Mouse (Mus musculus): Measurements from ENCODE around the gene 1520401A03Rik. TPM values are rescaled to one million over a fixed set of nuclear protein-coding genes. Genes with fewer than 3 reads are reported as not detected.

The 1520401A03Rik gene
- polyA plus RNA-seq, 1 experiment from 2014 or later: 0.19 TPM

DNA sequence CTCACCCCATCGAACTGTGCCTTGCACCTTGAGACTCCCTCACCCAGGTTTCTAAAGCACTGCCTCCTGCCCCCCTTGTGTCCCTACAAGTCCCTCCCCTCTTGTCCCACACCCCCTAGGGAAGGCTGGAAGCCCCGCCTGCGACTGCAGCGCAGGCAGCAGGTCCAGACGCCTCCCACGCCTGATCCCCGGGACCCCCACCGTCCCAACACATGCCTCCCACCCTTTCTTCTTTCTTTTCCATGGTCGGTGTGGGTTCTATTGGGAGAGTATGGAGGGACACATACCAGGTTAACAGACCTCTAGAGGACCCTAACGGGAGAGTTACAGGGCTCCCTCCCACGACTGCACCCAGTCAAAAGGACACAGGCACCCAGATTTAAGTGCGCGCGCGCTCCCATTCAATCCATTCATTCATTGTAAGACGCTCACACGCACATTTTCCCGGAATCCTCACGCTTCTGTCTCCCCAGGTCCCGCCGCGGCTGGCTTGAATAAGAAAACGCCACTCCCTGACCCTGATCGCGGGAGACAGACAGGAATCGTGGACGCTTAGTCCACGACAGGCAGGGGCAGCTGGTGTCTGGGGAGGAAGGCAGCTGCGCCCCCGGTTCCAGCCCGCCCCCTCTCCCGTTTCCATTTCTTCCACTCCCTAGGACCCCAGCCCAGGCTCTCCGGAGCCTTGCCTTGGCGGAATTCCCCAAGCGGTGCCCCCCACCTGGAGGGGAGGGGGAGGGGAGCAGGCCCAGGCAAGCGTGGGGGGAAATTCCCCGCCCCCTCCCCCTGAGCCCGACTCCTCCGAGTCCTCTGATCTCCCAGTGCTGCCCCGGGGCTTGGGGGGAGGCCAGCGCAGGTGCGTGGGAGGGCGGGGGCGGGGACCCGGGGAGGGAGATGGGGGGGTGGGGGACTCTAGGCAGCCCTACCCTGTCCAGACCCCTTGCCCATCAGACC lies 23.0 kb upstream of the 1520401A03Rik start, which contains the start of gene Kremen2:
TSS of gene Kremen2 (minus strand) at position 533 of the 951 bp plus-strand sequence.
- ATAC-seq: peak; percentile 12; the same call in 1 of the 2 replicates
- Histone ChIP-seq H3K36me3 (ENCODE audit: control insufficient read depth, insufficient read depth, low read length) (no peaks in the 10 kb centered on the region), H3K9me3 (replicated peaks; ENCODE audit: control insufficient read depth, low read length, poor library complexity, severe bottlenecking) (no peaks in the 10 kb centered on the region), H3K27ac (ENCODE audit: low read length) (no peak within 1 kb of the TSS), H3K4me1 (ENCODE audit: control insufficient read depth, insufficient read depth, low read length) (peaks cover 19% of the 10 kb centered on the region), H3K4me3 (ENCODE audit: low read depth, low read length) (peak within 1 kb of the TSS; percentile 50), H3K4me2 (ENCODE audit: low read length) (peak within 1 kb of the TSS; percentile 92), H3K9ac (ENCODE audit: low read depth, low read length) (peak within 1 kb of the TSS; percentile 73), H3K27me3 (ENCODE audit: control insufficient read depth, insufficient read depth, low read depth, low read length) (peaks cover 45% of the 10 kb centered on the region)
- under 1% methylated on average over 38 of the region's 45 CpGs for WGBS

DNA sequence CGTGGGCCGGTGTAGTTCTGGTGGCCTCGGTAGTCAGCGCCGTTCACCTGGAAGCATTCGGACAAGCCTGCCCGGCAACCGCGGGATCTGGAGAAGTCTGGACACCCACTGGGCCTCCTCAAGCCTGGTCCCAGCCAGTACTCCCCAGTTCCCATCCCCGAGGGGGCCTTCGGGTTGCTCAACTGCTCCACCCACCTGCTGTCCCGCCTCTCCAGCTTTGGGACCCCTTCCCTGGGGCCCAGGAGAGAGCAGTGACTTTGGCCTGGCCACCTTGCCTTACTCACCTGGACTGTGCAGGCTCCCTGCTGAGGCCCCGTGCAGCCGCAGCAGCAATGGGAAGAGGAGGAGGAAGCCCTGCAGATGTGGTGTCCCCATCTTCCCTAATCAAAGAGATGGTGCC lies 22.1 kb upstream of the 1520401A03Rik start:
- 5% methylated on average over 14 of the region's 14 CpGs for WGBS
- Histone ChIP-seq H3K27ac (ENCODE audit: low read length) (no peak overlapping the region), H3K4me2 (ENCODE audit: low read length) (peak overlapping the region; percentile 92), H3K36me3 (ENCODE audit: control insufficient read depth, insufficient read depth, low read length) (no peaks in the 10 kb centered on the region), H3K9ac (ENCODE audit: low read depth, low read length) (0 out of 2 replicates have a peak overlapping the region, but pooled peaks have one; percentile 73), H3K27me3 (ENCODE audit: control insufficient read depth, insufficient read depth, low read depth, low read length) (peaks cover 45% of the 10 kb centered on the region), H3K4me3 (ENCODE audit: low read depth, low read length) (peak overlapping the region; percentile 50; the same call in 1 of the 2 replicates), H3K9me3 (replicated peaks; ENCODE audit: control insufficient read depth, low read length, poor library complexity, severe bottlenecking) (no peaks in the 10 kb centered on the region), H3K4me1 (ENCODE audit: control insufficient read depth, insufficient read depth, low read length) (peaks cover 22% of the 10 kb centered on the region)
- ATAC-seq: no peak

DNA sequence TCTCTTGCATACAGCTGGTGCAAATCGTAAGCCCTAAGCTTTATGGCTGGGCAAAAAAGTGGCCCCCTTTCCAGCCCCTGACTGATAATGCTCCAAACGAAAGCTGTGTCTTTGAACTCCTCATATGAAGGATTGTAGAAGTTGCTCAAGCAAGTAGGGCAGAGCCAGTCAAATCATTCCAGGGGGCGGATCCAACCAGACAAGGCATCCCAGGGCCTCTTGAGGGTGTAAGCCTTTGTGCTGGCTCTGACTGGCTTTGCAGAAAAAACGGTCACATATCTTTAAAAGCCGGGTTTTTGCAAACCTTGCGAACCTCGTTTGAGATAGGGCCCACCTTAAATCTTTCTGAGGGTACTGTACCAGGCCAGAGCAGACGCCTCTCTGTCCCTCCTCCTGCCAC lies 21.5 kb upstream of the 1520401A03Rik start:
- Histone ChIP-seq H3K4me1 (ENCODE audit: control insufficient read depth, insufficient read depth, low read length) (peaks cover 23% of the 10 kb centered on the region), H3K4me3 (ENCODE audit: low read depth, low read length) (no peak overlapping the region), H3K9ac (ENCODE audit: low read depth, low read length) (no peak overlapping the region), H3K27ac (ENCODE audit: low read length) (no peak overlapping the region), H3K27me3 (ENCODE audit: control insufficient read depth, insufficient read depth, low read depth, low read length) (peaks cover 45% of the 10 kb centered on the region), H3K9me3 (replicated peaks; ENCODE audit: control insufficient read depth, low read length, poor library complexity, severe bottlenecking) (no peaks in the 10 kb centered on the region), H3K36me3 (ENCODE audit: control insufficient read depth, insufficient read depth, low read length) (no peaks in the 10 kb centered on the region), H3K4me2 (ENCODE audit: low read length) (no peak overlapping the region)
- WGBS: 22% methylated on average over 8 of the region's 8 CpGs
- ATAC-seq: no peak

DNA sequence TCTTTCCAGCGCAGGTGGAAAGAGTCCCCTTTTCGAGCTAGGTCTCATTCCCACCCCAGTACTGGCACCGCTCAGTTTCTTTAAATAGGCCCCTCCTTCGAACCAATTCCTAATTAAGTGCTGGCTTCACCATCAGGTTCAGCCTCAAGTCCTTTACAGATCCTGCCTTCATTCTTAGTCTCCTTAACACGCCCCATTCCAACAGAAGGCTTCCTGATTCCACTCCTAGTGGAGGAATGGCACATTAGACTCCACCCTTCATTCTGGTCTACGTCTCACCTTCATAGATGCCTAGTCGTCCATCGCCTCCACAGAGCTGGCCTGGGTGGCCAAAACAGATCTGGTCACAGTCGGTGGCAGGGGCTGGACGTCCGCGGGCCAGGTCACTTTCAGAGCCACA lies 20.4 kb upstream of the 1520401A03Rik start:
- Histone ChIP-seq H3K4me1 (ENCODE audit: control insufficient read depth, insufficient read depth, low read length) (peaks cover 35% of the 10 kb centered on the region), H3K4me3 (ENCODE audit: low read depth, low read length) (no peak overlapping the region), H3K27me3 (ENCODE audit: control insufficient read depth, insufficient read depth, low read depth, low read length) (peaks cover 45% of the 10 kb centered on the region), H3K4me2 (ENCODE audit: low read length) (no peak overlapping the region), H3K36me3 (ENCODE audit: control insufficient read depth, insufficient read depth, low read length) (no peaks in the 10 kb centered on the region), H3K9me3 (replicated peaks; ENCODE audit: control insufficient read depth, low read length, poor library complexity, severe bottlenecking) (no peaks in the 10 kb centered on the region), H3K9ac (ENCODE audit: low read depth, low read length) (no peak overlapping the region), H3K27ac (ENCODE audit: low read length) (no peak overlapping the region)
- 65% methylated on average over 12 of the region's 12 CpGs for WGBS
- no peak for ATAC-seq

DNA sequence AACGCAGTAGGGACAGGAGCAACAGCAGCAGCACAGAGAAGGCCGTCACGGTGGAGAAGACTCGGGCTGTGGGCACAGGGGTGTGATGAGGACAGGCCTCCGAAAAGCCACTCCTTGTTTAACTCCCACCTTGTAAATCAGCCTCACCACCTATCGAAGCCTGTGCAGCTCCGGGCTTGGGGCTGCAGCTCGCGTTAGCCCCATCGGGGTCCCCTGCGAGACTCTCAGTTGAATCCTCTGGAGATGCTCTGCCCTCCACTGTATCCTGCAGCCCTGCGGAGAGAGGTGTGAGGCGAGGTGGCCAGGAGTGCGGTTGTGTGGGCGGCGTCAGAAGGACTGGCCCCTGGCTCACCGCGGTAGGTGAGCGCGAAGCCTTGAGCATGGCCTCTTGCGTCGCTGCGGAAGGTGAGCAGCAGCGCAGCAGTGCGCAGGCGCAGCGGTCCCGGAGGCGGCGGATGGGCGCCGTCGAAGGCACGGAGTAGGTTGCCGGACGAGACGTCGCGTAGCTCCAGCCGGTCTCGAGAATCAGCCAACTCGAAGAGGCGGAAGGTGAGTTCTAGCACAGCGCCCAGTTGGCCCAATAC lies 19.7 kb upstream of the 1520401A03Rik start:
- Histone ChIP-seq H3K4me3 (ENCODE audit: low read depth, low read length) (peak overlapping the region; percentile 28), H3K4me2 (ENCODE audit: low read length) (peak overlapping the region; percentile 52), H3K4me1 (ENCODE audit: control insufficient read depth, insufficient read depth, low read length) (peaks cover 38% of the 10 kb centered on the region), H3K9me3 (replicated peaks; ENCODE audit: control insufficient read depth, low read length, poor library complexity, severe bottlenecking) (no peaks in the 10 kb centered on the region), H3K9ac (ENCODE audit: low read depth, low read length) (peak overlapping the region; percentile 25; the same call in 1 of the 2 replicates), H3K27ac (ENCODE audit: low read length) (no peak overlapping the region), H3K36me3 (ENCODE audit: control insufficient read depth, insufficient read depth, low read length) (peaks cover 3% of the 10 kb centered on the region; the same call in 1 of the 2 replicates), H3K27me3 (ENCODE audit: control insufficient read depth, insufficient read depth, low read depth, low read length) (peaks cover 45% of the 10 kb centered on the region)
- ATAC-seq: no peak
- 7% methylated on average over 44 of the region's 44 CpGs for WGBS

DNA sequence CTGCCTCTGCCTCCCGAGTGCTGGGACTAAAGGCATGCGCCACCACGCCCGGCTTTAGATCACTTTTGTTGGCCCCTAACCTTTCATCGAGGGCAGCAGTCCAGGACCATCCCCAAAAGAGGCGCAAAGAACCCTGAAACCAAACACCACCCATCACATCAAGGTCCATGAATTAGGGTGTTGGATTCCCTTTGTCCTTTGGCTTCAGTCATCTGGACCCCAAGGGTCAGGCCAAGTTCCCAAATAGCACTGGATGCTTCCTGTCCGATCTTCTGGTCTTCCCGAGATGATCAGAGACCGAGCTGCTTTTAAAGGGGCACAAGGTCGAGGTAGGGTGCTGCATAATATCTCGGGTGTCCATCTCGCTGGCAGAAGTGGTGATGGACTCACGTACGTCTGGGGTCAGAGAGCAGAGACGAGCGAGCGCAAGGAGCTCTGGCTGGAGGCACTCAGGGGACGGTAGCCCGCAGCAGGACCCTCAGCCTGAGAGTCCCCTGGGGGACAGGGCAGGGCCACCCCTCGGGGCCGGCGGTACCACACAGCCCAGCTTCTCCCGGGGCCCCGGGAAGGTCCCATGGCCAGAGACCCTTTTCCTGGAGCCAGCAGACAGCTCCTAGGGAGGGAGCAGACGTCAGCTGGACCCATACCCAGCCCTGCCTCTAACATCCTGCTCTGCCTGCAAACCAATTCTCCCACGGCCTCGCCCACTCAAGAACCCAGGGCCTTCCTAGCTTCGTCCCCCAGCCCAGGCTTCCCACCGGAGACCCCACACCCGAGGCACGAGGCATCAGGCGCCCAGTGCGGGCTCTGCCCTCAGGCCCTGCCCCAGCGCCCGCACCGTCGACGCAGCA lies 19.0 kb upstream of the 1520401A03Rik start:
- ATAC-seq: no peak
- Histone ChIP-seq H3K27me3 (ENCODE audit: control insufficient read depth, insufficient read depth, low read depth, low read length) (peaks cover 40% of the 10 kb centered on the region), H3K36me3 (ENCODE audit: control insufficient read depth, insufficient read depth, low read length) (peaks cover 3% of the 10 kb centered on the region; the same call in 1 of the 2 replicates), H3K4me3 (ENCODE audit: low read depth, low read length) (no peak overlapping the region; the same call in none of the 2 replicates), H3K9ac (ENCODE audit: low read depth, low read length) (peak overlapping the region; percentile 25; the same call in 1 of the 2 replicates), H3K9me3 (replicated peaks; ENCODE audit: control insufficient read depth, low read length, poor library complexity, severe bottlenecking) (no peaks in the 10 kb centered on the region), H3K27ac (ENCODE audit: low read length) (no peak overlapping the region), H3K4me2 (ENCODE audit: low read length) (peak overlapping the region; percentile 52; the same call in 1 of the 2 replicates), H3K4me1 (ENCODE audit: control insufficient read depth, insufficient read depth, low read length) (peaks cover 38% of the 10 kb centered on the region)
- 46% methylated on average over 38 of the region's 38 CpGs for WGBS

DNA sequence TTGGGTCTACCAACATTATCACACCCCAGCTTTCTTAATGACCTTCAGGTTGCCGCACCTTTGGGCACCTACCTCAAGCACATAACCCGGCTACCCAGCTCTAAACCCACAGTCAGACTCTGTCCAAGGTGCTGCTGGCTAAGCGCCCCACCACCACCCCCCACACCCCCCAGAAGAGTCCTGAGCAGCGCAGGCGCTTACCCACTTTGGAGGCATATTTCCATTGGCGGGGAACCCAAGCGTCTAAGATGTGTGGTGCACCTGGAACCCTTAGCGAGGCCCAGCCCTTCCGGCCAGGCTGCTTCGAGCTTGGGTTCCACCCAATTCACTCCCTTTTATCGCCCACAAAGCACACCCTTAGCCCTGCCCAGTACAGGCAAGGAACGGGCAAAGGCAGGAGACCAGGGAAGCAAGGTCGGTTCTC lies 18.0 kb upstream of the 1520401A03Rik start, which contains the start of gene Paqr4:
TSS of gene Paqr4 (minus strand) at position 270 of the 424 bp plus-strand sequence.
- Histone ChIP-seq H3K27me3 (ENCODE audit: control insufficient read depth, insufficient read depth, low read depth, low read length) (peaks cover 40% of the 10 kb centered on the region), H3K4me2 (ENCODE audit: low read length) (peak within 1 kb of the TSS; percentile 91), H3K9ac (ENCODE audit: low read depth, low read length) (peak within 1 kb of the TSS; percentile 84), H3K36me3 (ENCODE audit: control insufficient read depth, insufficient read depth, low read length) (peaks cover 7% of the 10 kb centered on the region; the same call in 1 of the 2 replicates), H3K27ac (ENCODE audit: low read length) (peak within 1 kb of the TSS; percentile 80), H3K4me1 (ENCODE audit: control insufficient read depth, insufficient read depth, low read length) (peaks cover 32% of the 10 kb centered on the region), H3K4me3 (ENCODE audit: low read depth, low read length) (peak within 1 kb of the TSS; percentile 76), H3K9me3 (replicated peaks; ENCODE audit: control insufficient read depth, low read length, poor library complexity, severe bottlenecking) (no peaks in the 10 kb centered on the region)
- ATAC-seq: no peak; the same call in 1 of the 2 replicates
- 7% methylated on average over 13 of the region's 13 CpGs for WGBS

DNA sequence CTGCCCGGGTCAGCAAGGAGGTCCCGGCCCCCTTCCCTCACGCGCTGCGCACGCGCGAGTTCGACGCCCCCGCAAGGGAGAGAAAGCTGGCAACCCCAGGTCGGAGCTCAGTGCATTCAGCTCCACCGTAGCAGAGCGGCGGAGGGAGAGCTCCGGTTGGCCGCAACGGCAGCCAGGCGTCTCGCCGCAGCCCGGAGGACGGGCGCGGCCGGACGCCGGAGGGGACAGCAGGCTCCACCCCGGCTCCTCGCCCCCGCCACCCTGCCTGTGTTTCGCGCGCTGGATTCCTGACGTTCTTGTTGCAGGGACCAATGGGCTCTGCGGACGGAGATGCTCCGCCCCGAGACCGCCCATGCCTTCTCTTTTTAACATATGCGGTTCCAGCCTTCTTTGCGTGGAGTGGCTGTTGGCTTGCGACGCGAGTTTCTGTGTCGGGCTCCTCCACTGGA lies 17.6 kb upstream of the 1520401A03Rik start:
- peaks cover 9% of the 10 kb centered on the region; the same call in 1 of the 2 replicates for H3K36me3 ChIP-seq (ENCODE audit: control insufficient read depth, insufficient read depth, low read length)
- H3K27me3 ChIP-seq (ENCODE audit: control insufficient read depth, insufficient read depth, low read depth, low read length): peaks cover 40% of the 10 kb centered on the region
- peak overlapping the region; percentile 76 for H3K4me3 ChIP-seq (ENCODE audit: low read depth, low read length)
- WGBS: under 1% methylated on average over 33 of the region's 46 CpGs
- peak overlapping the region; percentile 80 for H3K27ac ChIP-seq (ENCODE audit: low read length)
- H3K4me1 ChIP-seq (ENCODE audit: control insufficient read depth, insufficient read depth, low read length): peaks cover 29% of the 10 kb centered on the region
- H3K9me3 ChIP-seq (replicated peaks; ENCODE audit: control insufficient read depth, low read length, poor library complexity, severe bottlenecking): no peaks in the 10 kb centered on the region
- peak overlapping the region; percentile 84 for H3K9ac ChIP-seq (ENCODE audit: low read depth, low read length)
- ATAC-seq: peak; percentile 84
- H3K4me2 ChIP-seq (ENCODE audit: low read length): peak overlapping the region; percentile 91

All from midbrain, embryonic 16.5 days (tissue).